Mouse (Mus musculus) intestine, embryonic 14.5 days (tissue): ENCODE measurements around the gene Sppl2a. TPM values are rescaled to one million over a fixed set of nuclear protein-coding genes. Genes with fewer than 3 reads are reported as not detected.

Source experiments
- ATAC-seq: fragments of 200-750 bp; cut with Nextera tagmentation; replicated peaks from 2 replicates; pipeline ENCODE4 v1.8.0; 2017; ENCODE audit warnings: low read depth, moderate number of reproducible peaks, moderate TSS enrichment, moderate library complexity; ENCODE audit not compliant: low FRiP score, low TSS enrichment
- DNase-seq: peaks from one replicate; pipeline ENCODE4 v3.0.0-alpha.2; 2018; ENCODE audit warnings: low spot score
- H3K27ac ChIP-seq: fragments of 300-500 bp; sonication (generic); 2 replicates; pipeline ENCODE4 v1.5.1; 2014; ENCODE audit warnings: low read depth, mild to moderate bottlenecking, control low read depth
- H3K27me3 ChIP-seq: fragments of 300-500 bp; sonication (generic); replicated peaks from 2 replicates; pipeline ENCODE4 v1.6.1; 2014; ENCODE audit warnings: low read length, control low read depth; ENCODE audit not compliant: control insufficient read depth, insufficient read depth
- H3K36me3 ChIP-seq: fragments of 300-500 bp; sonication (generic); 2 replicates; pipeline ENCODE4 v1.6.1; 2014; ENCODE audit warnings: low read length, control low read depth; ENCODE audit not compliant: control insufficient read depth, insufficient read depth
- H3K4me1 ChIP-seq: fragments of 300-500 bp; sonication (generic); replicated peaks from 2 replicates; pipeline ENCODE4 v1.6.1; 2014; ENCODE audit warnings: low read length, control low read depth, mixed read lengths; ENCODE audit not compliant: control insufficient read depth, insufficient read depth
- H3K4me2 ChIP-seq: fragments of 300-500 bp; sonication (generic); 2 replicates; pipeline ENCODE4 v1.6.1; 2014; ENCODE audit warnings: low read length
- H3K4me3 ChIP-seq: fragments of 300-500 bp; sonication (generic); 2 replicates; pipeline ENCODE4 v1.5.1; 2014; ENCODE audit warnings: low read depth, low read length, control low read depth, mixed read lengths
- H3K9ac ChIP-seq: fragments of 300-500 bp; sonication (generic); 2 replicates; pipeline ENCODE4 v1.6.1; 2014; ENCODE audit warnings: mild to moderate bottlenecking, low read length
- H3K9me3 ChIP-seq: fragments of 300-500 bp; sonication (generic); 2 replicates; pipeline ENCODE4 v1.6.1; 2016; ENCODE audit warnings: low read length, control low read depth; ENCODE audit not compliant: control insufficient read depth
- WGBS: fragments of 180-500 bp; shearing (Covaris S2); extraction: QIAGEN DNeasy Blood & Tissue Kit; methylation state at CpG from one replicate; pipeline ENCODE4 v1.1.7; 2014; 5-methylcytosine and 5-hydroxymethylcytosine counted together
- polyA plus RNA-seq: library from polyadenylated mRNA; unstranded; fragments of >200 nt; fragmentation: Nextera tagmentation; extraction: Ambion mirVana; gene quantifications from 2 replicates; pipeline ENCODE4 v1.2.1, GENCODE M21; 2014

Sppl2a gene
- polyA plus RNA-seq, 1 experiment from 2014 or later = 45.8 TPM

- no peak for DNase-seq
- WGBS = 70% methylated on average over 3 of the region's 3 CpGs
- no peaks in the 10 kb centered on the region for H3K27me3 ChIP-seq
- H3K36me3 ChIP-seq = no peaks in the 10 kb centered on the region
- no peak overlapping the region for H3K9ac ChIP-seq
- no peak overlapping the region for H3K4me3 ChIP-seq
- 0 out of 2 replicates have a peak, but pooled peaks cover 2% of the 10 kb centered on the region for H3K4me1 ChIP-seq
- no peak overlapping the region for H3K4me2 ChIP-seq
- no peaks in the 10 kb centered on the region for H3K9me3 ChIP-seq
- no peak overlapping the region for H3K27ac ChIP-seq
- no peak for ATAC-seq
These were observed 15.2 kb upstream of the Sppl2a start for GRCm38 (mm10) chr2:126948231-126948630.

DNA sequence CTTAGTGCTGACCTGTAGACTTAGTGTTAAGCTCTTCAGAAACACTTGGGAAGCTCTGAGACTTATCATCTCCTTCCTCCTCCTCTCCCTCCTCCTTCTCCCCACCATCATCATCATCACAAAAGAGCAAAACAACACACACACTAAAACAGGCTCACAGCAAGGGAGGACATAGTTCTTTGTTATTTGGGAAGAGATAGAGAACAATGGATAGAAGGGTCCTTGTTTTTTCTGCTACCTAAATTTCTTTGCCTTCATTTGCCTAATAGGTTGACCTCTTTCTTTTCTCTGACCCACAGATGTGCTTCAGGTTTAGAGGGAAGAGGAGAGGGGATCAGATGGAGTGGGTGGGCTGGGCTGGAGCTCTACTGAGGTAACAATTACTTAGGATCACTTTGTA, 14.6 kb upstream of the Sppl2a start:
- H3K4me1 ChIP-seq = 0 out of 2 replicates have a peak, but pooled peaks cover 2% of the 10 kb centered on the region
- no peaks in the 10 kb centered on the region for H3K27me3 ChIP-seq
- no peaks in the 10 kb centered on the region for H3K36me3 ChIP-seq
- no peak for ATAC-seq
- no peaks in the 10 kb centered on the region for H3K9me3 ChIP-seq
- no peak overlapping the region for H3K4me3 ChIP-seq
- no peak overlapping the region for H3K9ac ChIP-seq
- H3K4me2 ChIP-seq = no peak overlapping the region
- DNase-seq = no peak
- no peak overlapping the region for H3K27ac ChIP-seq

GRCm38 (mm10) chr2:126943211-126943610, 10.2 kb upstream of the Sppl2a start:
- Histone ChIP-seq H3K4me1 (no peaks in the 10 kb centered on the region), H3K4me2 (no peak overlapping the region), H3K27ac (no peak overlapping the region), H3K9me3 (no peaks in the 10 kb centered on the region), H3K36me3 (no peaks in the 10 kb centered on the region), H3K9ac (no peak overlapping the region), H3K4me3 (no peak overlapping the region), H3K27me3 (no peaks in the 10 kb centered on the region)
- DNase-seq (no peak), ATAC-seq (no peak)
- WGBS = 78% methylated on average over 2 of the region's 2 CpGs

DNA sequence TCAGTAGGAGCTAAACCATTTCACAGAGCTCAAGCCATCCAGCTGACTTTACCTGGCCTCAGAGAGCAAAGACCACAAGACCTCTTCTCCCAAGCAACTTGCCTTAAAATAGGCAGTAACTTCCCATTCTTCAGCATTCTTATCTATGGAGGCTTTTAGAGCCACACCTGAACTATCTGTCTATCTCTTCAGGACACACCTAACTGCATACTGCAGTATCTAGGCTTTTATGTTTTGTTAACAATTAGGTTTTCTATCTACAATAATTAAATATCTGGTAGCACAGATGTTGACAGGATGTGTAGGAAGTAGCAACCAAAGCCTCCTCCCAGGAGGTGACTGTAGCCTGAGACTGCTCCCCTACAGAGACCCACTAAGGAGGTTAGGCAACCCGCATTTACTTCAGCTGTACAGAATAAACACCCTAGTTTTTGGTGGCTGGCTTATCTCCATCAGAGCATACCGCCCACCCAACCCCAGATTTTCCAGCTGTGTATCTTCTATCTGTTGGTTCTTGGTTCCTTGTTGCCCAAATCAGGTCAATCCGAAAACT, 7.4 kb upstream of the Sppl2a start:
- ATAC-seq (no peak), DNase-seq (no peak)
- no peak overlapping the region for H3K4me3 ChIP-seq
- H3K27ac ChIP-seq = no peak overlapping the region
- no peaks in the 10 kb centered on the region for H3K27me3 ChIP-seq
- H3K36me3 ChIP-seq = no peaks in the 10 kb centered on the region
- WGBS = 82% methylated on average over 3 of the region's 3 CpGs
- H3K4me1 ChIP-seq = no peaks in the 10 kb centered on the region
- H3K9me3 ChIP-seq = no peaks in the 10 kb centered on the region
- H3K4me2 ChIP-seq = no peak overlapping the region
- H3K9ac ChIP-seq = no peak overlapping the region

GRCm38 (mm10) chr2:126938069-126938468, 5.0 kb upstream of the Sppl2a start:
- Histone ChIP-seq H3K27me3 (no peaks in the 10 kb centered on the region), H3K4me1 (0 out of 2 replicates have a peak, but pooled peaks cover 5% of the 10 kb centered on the region), H3K4me3 (no peak overlapping the region), H3K36me3 (no peaks in the 10 kb centered on the region), H3K4me2 (no peak overlapping the region), H3K9ac (no peak overlapping the region), H3K9me3 (no peaks in the 10 kb centered on the region), H3K27ac (no peak overlapping the region)
- DNase-seq = no peak
- WGBS = 73% methylated on average over 6 of the region's 6 CpGs
- no peak for ATAC-seq

DNA sequence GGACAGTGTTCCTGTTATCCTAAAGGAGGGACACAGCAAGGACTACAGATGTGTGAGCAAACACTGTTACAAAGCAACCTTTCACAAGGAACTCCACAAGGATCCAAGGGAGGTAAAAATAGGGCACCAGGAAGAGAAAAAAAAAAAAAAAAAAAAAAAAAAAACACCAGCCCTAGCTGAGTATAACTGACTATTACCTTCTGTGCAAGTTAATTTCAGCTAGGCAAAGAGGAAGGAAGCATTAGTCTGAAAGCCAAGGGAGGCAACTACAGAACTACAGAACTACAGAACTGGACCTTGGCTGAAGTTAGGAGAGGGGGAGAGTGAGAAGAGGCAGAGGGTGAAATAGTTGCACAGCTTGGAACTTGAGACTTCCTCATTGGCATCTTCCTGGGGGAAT, 886 bp upstream of the Sppl2a start:
- Histone ChIP-seq H3K9ac (no peak overlapping the region), H3K27ac (no peak overlapping the region), H3K4me1 (0 out of 2 replicates have a peak, but pooled peaks cover 5% of the 10 kb centered on the region), H3K9me3 (no peaks in the 10 kb centered on the region), H3K4me2 (peak overlapping the region; percentile 58), H3K27me3 (no peaks in the 10 kb centered on the region), H3K36me3 (no peaks in the 10 kb centered on the region; the same call in 1 of the 2 replicates), H3K4me3 (no peak overlapping the region)
- no peak for ATAC-seq
- no peak for DNase-seq

- DNase-seq = peak; percentile 81
- Histone ChIP-seq H3K27me3 (no peaks in the 10 kb centered on the region), H3K36me3 (no peaks in the 10 kb centered on the region; the same call in 1 of the 2 replicates), H3K4me2 (peak overlapping the region; percentile 58), H3K27ac (peak overlapping the region; percentile 99), H3K4me3 (peak overlapping the region; percentile 57), H3K9me3 (no peaks in the 10 kb centered on the region), H3K9ac (peak overlapping the region; percentile 72), H3K4me1 (0 out of 2 replicates have a peak, but pooled peaks cover 5% of the 10 kb centered on the region)
- peak; percentile 75; the same call in 1 of the 2 replicates for ATAC-seq
- WGBS = 2% methylated on average over 15 of the region's 15 CpGs
These were observed 656 bp downstream of the Sppl2a start for GRCm38 (mm10) chr2:126932261-126932896.

GRCm38 (mm10) chr2:126931784-126932183, 1.3 kb downstream of the Sppl2a start:
- H3K4me2 ChIP-seq = peak overlapping the region; percentile 58
- H3K4me3 ChIP-seq = peak overlapping the region; percentile 57
- no peaks in the 10 kb centered on the region for H3K9me3 ChIP-seq
- H3K27me3 ChIP-seq = no peaks in the 10 kb centered on the region
- H3K27ac ChIP-seq = no peak overlapping the region; the same call in 1 of the 2 replicates
- DNase-seq (no peak), ATAC-seq (no peak)
- no peaks in the 10 kb centered on the region; the same call in 1 of the 2 replicates for H3K36me3 ChIP-seq
- 0 out of 2 replicates have a peak, but pooled peaks cover 5% of the 10 kb centered on the region for H3K4me1 ChIP-seq
- peak overlapping the region; percentile 72; the same call in 1 of the 2 replicates for H3K9ac ChIP-seq
- 41% methylated on average over 4 of the region's 4 CpGs for WGBS

GRCm38 (mm10) chr2:126928681-126929080, 4.4 kb downstream of the Sppl2a start:
- Histone ChIP-seq H3K27ac (no peak overlapping the region), H3K4me1 (0 out of 2 replicates have a peak, but pooled peaks cover 4% of the 10 kb centered on the region), H3K9ac (no peak overlapping the region), H3K4me3 (no peak overlapping the region), H3K4me2 (no peak overlapping the region), H3K36me3 (peaks cover 8% of the 10 kb centered on the region), H3K9me3 (no peaks in the 10 kb centered on the region), H3K27me3 (no peaks in the 10 kb centered on the region)
- ATAC-seq (no peak), DNase-seq (no peak)
- 87% methylated on average over 6 of the region's 6 CpGs for WGBS
